Comparison of ENCODE assay signal across 8 mouse cellular contexts in genomic region chr2:130697153-130697810, GRCm38 (mm10). TPM values are rescaled to one million over a fixed set of nuclear protein-coding genes. Genes with fewer than 3 reads are reported as not detected.
A peak's percentile ranks its signal among the peaks of the same experiment; 100 is the strongest.
DNase-seq lines count a peak whose midpoint lies in the region; ATAC-seq and TF ChIP-seq lines count a peak whose summit lies in the region.

TSS of gene Slc4a11 (minus strand) at chr2:130697519.

- no peaks in the 10 kb centered on the region for H3K9me3 ChIP-seq in forebrain, embryonic 15.5 days
- no peaks in the 10 kb centered on the region for H3K9me3 ChIP-seq in hindbrain, embryonic 10.5 days
- no peaks in the 10 kb centered on the region for H3K9me3 ChIP-seq in limb, embryonic 10.5 days (replicated peaks)
- H3K9me3 ChIP-seq in midbrain, embryonic 10.5 days (replicated peaks) = no peaks in the 10 kb centered on the region

- peak within 1 kb of the TSS; percentile 49 for H3K4me3 ChIP-seq in forebrain, embryonic 15.5 days
- peak within 1 kb of the TSS; percentile 75 for H3K4me3 ChIP-seq in hindbrain, embryonic 10.5 days
- H3K4me3 ChIP-seq in limb, embryonic 10.5 days = peak within 1 kb of the TSS; percentile 75
- peak within 1 kb of the TSS; percentile 70 for H3K4me3 ChIP-seq in midbrain, embryonic 10.5 days
- H3K4me3 ChIP-seq in spleen, adult 2 months (ENCODE audit: extremely low read depth, insufficient read depth, insufficient read length) = peak within 1 kb of the TSS; percentile 62

- peak within 1 kb of the TSS; percentile 100 for H3K4me2 ChIP-seq in forebrain, embryonic 15.5 days (replicated peaks)

- no peak within 1 kb of the TSS for H3K27ac ChIP-seq in forebrain, embryonic 15.5 days (replicated peaks)
- H3K27ac ChIP-seq in hindbrain, embryonic 10.5 days = peak within 1 kb of the TSS; percentile 42; the same call in 1 of the 2 replicates
- peak within 1 kb of the TSS; percentile 54; the same call in 1 of the 2 replicates for H3K27ac ChIP-seq in limb, embryonic 10.5 days
- peak within 1 kb of the TSS; percentile 10 for H3K27ac ChIP-seq in midbrain, embryonic 10.5 days (replicated peaks)
- no peak within 1 kb of the TSS for H3K27ac ChIP-seq in spleen, adult 2 months (ENCODE audit: insufficient read depth, low read length)

- peaks cover 19% of the 10 kb centered on the region for H3K4me1 ChIP-seq in forebrain, embryonic 15.5 days
- peaks cover 20% of the 10 kb centered on the region for H3K4me1 ChIP-seq in hindbrain, embryonic 10.5 days (replicated peaks)
- H3K4me1 ChIP-seq in limb, embryonic 10.5 days = peaks cover 20% of the 10 kb centered on the region
- H3K4me1 ChIP-seq in midbrain, embryonic 10.5 days = peaks cover 22% of the 10 kb centered on the region
- H3K4me1 ChIP-seq in spleen, adult 2 months (ENCODE audit: control insufficient read depth, insufficient read depth, insufficient read length) = peaks cover 2% of the 10 kb centered on the region

- no peaks in the 10 kb centered on the region for H3K36me3 ChIP-seq in forebrain, embryonic 15.5 days
- H3K36me3 ChIP-seq in hindbrain, embryonic 10.5 days = no peaks in the 10 kb centered on the region
- H3K36me3 ChIP-seq in limb, embryonic 10.5 days = no peaks in the 10 kb centered on the region
- H3K36me3 ChIP-seq in midbrain, embryonic 10.5 days = no peaks in the 10 kb centered on the region
- H3K36me3 ChIP-seq in spleen, adult 2 months (ENCODE audit: control insufficient read depth, insufficient read depth, low read length) = no peaks in the 10 kb centered on the region

- peaks cover 22% of the 10 kb centered on the region for H3K27me3 ChIP-seq in forebrain, embryonic 15.5 days
- peaks cover 75% of the 10 kb centered on the region for H3K27me3 ChIP-seq in hindbrain, embryonic 10.5 days (ENCODE audit: insufficient read depth, poor library complexity, severe bottlenecking)
- peaks cover 65% of the 10 kb centered on the region for H3K27me3 ChIP-seq in limb, embryonic 10.5 days (ENCODE audit: low read depth, poor library complexity, severe bottlenecking)
- peaks cover 70% of the 10 kb centered on the region for H3K27me3 ChIP-seq in midbrain, embryonic 10.5 days (ENCODE audit: low read depth, poor library complexity, severe bottlenecking)
- no peaks in the 10 kb centered on the region; the same call in 1 of the 2 replicates for H3K27me3 ChIP-seq in spleen, adult 2 months (ENCODE audit: control insufficient read depth, insufficient read depth, low read length)

- TF ChIP-seq POLR2A in spleen, adult 2 months (IDR thresholded peaks at IDR 0.05; ENCODE audit: low read depth, low read length) = no peak

- TF ChIP-seq CTCF in spleen, adult 2 months (IDR thresholded peaks at IDR 0.05; ENCODE audit: extremely low read depth, insufficient read depth, insufficient read length, insufficient replicate concordance) = no peak

- peak; percentile 59 for ATAC-seq in forebrain, embryonic 15.5 days (replicated peaks)
- no peak for ATAC-seq in inflammation-experienced regulatory T-cells, adult 6 months

- DNase-seq in ES-CJ7 (ENCODE audit: low read depth, low spot score) = peak; percentile 94
- peak; percentile 77 for DNase-seq in adrenal gland, postnatal 10 days
- peak; percentile 58 for DNase-seq in hindbrain, embryonic 10.5 days (ENCODE audit: low spot score)
- DNase-seq in limb, embryonic 10.5 days (ENCODE audit: low spot score) = peak; percentile 77
- DNase-seq in midbrain, embryonic 10.5 days (ENCODE audit: low spot score) = peak; percentile 63
- peak; percentile 17 to 79 for DNase-seq in spleen, adult 2 months (ENCODE audit: low read depth in 1 of 2, low spot score in 2 of 2)

- peak within 1 kb of the TSS; percentile 52 for H3K9ac ChIP-seq in forebrain, embryonic 15.5 days (replicated peaks)

- WGBS in forebrain, embryonic 15.5 days = under 1% methylated on average over 64 of the region's 65 CpGs
- 1% methylated on average over 65 of the region's 65 CpGs for WGBS in hindbrain, embryonic 10.5 days
- under 1% methylated on average over 65 of the region's 65 CpGs for WGBS in limb, embryonic 10.5 days
- WGBS in midbrain, embryonic 10.5 days = under 1% methylated on average over 65 of the region's 65 CpGs
- WGBS in spleen, adult 2 months = under 1% methylated on average over 62 of the region's 65 CpGs

RNA-seq across cellular contexts. Expression of gene Slc4a11, which starts in this region (rescaled TPM):
- total RNA-seq in adrenal gland, postnatal 10 days (2021) = 1 to 10 TPM; 1.2 to 1.6 TPM
- 0.97 and 1.8 TPM in 2 replicates for polyA plus RNA-seq in forebrain, embryonic 15.5 days (2015; fragmentation: Nextera tagmentation; extraction: Ambion mirVana)
- 0.20 and 0.70 TPM in 2 replicates for polyA plus RNA-seq in hindbrain, embryonic 10.5 days (2016; fragmentation: Nextera tagmentation; extraction: Ambion mirVana)
- 0.10 and 0.60 TPM in 2 replicates for polyA plus RNA-seq in limb, embryonic 10.5 days (2016; fragmentation: Nextera tagmentation; extraction: Ambion mirVana)
- 0.31 and 0.57 TPM in 2 replicates for polyA plus RNA-seq in midbrain, embryonic 10.5 days (2016; fragmentation: Nextera tagmentation; extraction: Ambion mirVana)
- 3.7 and 4.0 TPM in 2 replicates for polyA plus RNA-seq in spleen, adult 2 months (2012; rRNA removed)
- polyA plus RNA-seq in inflammation-experienced regulatory T-cells, adult 6 months (2017; shearing (Covaris generic)) = under 1 TPM in 1 of 3 experiments, not detected in 2; 0.29 TPM

Comparison
In these comparisons a context has a peak if more than half of its experiments do, and no peak if none do; other contexts are left out.
1. Peak in DNase-seq, H3K4me3 ChIP-seq and H3K27ac ChIP-seq in hindbrain, embryonic 10.5 days; RNA of the gene not detected or under 1 TPM.
2. Peak in DNase-seq, H3K4me3 ChIP-seq and H3K27ac ChIP-seq in limb, embryonic 10.5 days; RNA of the gene not detected or under 1 TPM.
3. Peak in DNase-seq, H3K4me3 ChIP-seq and H3K27ac ChIP-seq in midbrain, embryonic 10.5 days; RNA of the gene not detected or under 1 TPM.